Mouse (Mus musculus) neural tube, embryonic 14.5 days (tissue): ENCODE measurements around the gene Dock3. TPM values are rescaled to one million over a fixed set of nuclear protein-coding genes. Genes with fewer than 3 reads are reported as not detected.

ENCODE experiments used
- ATAC-seq: fragments of 200-750 bp; cut with Nextera tagmentation; 2 replicates; pipeline ENCODE4 v1.8.0; 2017; ENCODE audit warnings: low read depth, mild to moderate bottlenecking, moderate TSS enrichment, moderate library complexity
- H3K27ac ChIP-seq: fragments of 300-500 bp; sonication (generic); 2 replicates; pipeline ENCODE4 v1.5.1; 2014; ENCODE audit warnings: low read depth, mild to moderate bottlenecking, control low read depth, low read length, moderate library complexity, mixed read lengths
- H3K27me3 ChIP-seq: fragments of 300-500 bp; sonication (generic); 2 replicates; pipeline ENCODE4 v1.6.1; 2014; ENCODE audit warnings: low read length; ENCODE audit not compliant: control insufficient read depth, insufficient read depth
- H3K36me3 ChIP-seq: fragments of 300-500 bp; sonication (generic); 2 replicates; pipeline ENCODE4 v1.6.1; 2014; ENCODE audit warnings: low read length, mixed read lengths; ENCODE audit not compliant: control insufficient read depth, insufficient read depth
- H3K4me1 ChIP-seq: fragments of 300-500 bp; sonication (generic); 2 replicates; pipeline ENCODE4 v1.6.1; 2014; ENCODE audit warnings: low read length; ENCODE audit not compliant: control insufficient read depth, insufficient read depth
- H3K4me2 ChIP-seq: fragments of 300-500 bp; sonication (generic); 2 replicates; pipeline ENCODE4 v1.6.1; 2014; ENCODE audit warnings: mild to moderate bottlenecking, low read depth, low read length, control low read depth
- H3K4me3 ChIP-seq: fragments of 300-500 bp; sonication (generic); 2 replicates; pipeline ENCODE4 v1.5.1; 2014; ENCODE audit warnings: low read depth, low read length, control low read depth, mixed read lengths
- H3K9ac ChIP-seq: fragments of 300-500 bp; sonication (generic); replicated peaks from 2 replicates; pipeline ENCODE4 v1.6.1; 2014; ENCODE audit warnings: low read depth, mild to moderate bottlenecking, control low read depth, low read length, mixed read lengths
- H3K9me3 ChIP-seq: fragments of 300-500 bp; sonication (generic); 2 replicates; pipeline ENCODE4 v1.6.1; 2016; ENCODE audit warnings: low read length; ENCODE audit not compliant: control insufficient read depth
- WGBS: fragments of 180-500 bp; shearing (Covaris S2); extraction: QIAGEN DNeasy Blood & Tissue Kit; methylation state at CpG from one replicate; pipeline ENCODE4 v1.1.7; 2014; 5-methylcytosine and 5-hydroxymethylcytosine counted together
- polyA plus RNA-seq: library from polyadenylated mRNA; unstranded; fragments of >200 nt; fragmentation: Nextera tagmentation; extraction: Ambion mirVana; gene quantifications from 2 replicates; pipeline ENCODE4 v1.2.1, GENCODE M21; 2014

Gene Dock3
- polyA plus RNA-seq, 1 experiment from 2014 or later, result 35.4 TPM

- Histone ChIP-seq H3K36me3 (no peaks in the 10 kb centered on the region), H3K4me2 (no peak overlapping the region), H3K9me3 (no peaks in the 10 kb centered on the region), H3K9ac (no peak overlapping the region), H3K27ac (no peak overlapping the region), H3K4me1 (no peaks in the 10 kb centered on the region), H3K27me3 (no peaks in the 10 kb centered on the region), H3K4me3 (no peak overlapping the region)
- ATAC-seq, result no peak
- WGBS, result 79% methylated on average over 4 of the region's 4 CpGs
These were observed 221.9 kb downstream of the Dock3 start for GRCm38 (mm10) chr9:107009841-107010240.

DNA sequence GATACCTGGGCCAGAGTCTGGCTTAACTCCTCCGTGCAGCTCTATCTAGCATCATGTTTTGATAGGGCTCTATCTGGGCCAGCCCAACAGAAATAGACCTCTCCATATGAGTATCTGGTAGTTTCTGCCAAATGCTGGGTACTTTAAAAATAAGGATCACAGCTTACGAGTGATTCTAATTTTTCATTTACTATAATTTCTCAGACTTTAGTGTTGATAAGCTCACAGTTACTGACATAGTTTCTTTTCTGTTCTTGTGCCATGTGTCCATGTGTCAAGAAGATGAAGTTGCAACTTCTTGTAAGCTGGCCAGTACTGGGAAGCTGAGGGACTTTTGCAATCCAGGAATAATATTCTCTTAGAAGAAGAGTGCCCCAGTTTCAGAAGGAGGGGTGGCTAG, 228.5 kb downstream of the Dock3 start:
- no peaks in the 10 kb centered on the region for H3K4me1 ChIP-seq
- no peak overlapping the region for H3K4me2 ChIP-seq
- no peak overlapping the region for H3K4me3 ChIP-seq
- no peak overlapping the region for H3K9ac ChIP-seq
- no peaks in the 10 kb centered on the region for H3K9me3 ChIP-seq
- WGBS, result 97% methylated on average over 2 of the region's 2 CpGs
- no peak overlapping the region for H3K27ac ChIP-seq
- no peaks in the 10 kb centered on the region for H3K27me3 ChIP-seq
- no peaks in the 10 kb centered on the region for H3K36me3 ChIP-seq
- ATAC-seq, result no peak

GRCm38 (mm10) chr9:106970742-106971141, 261.0 kb downstream of the Dock3 start:
- whole genome bisulfite sequencing, result 69% methylated on average over 3 of the region's 3 CpGs
- Histone ChIP-seq H3K4me3 (no peak overlapping the region), H3K27ac (no peak overlapping the region), H3K27me3 (no peaks in the 10 kb centered on the region), H3K36me3 (peaks cover 6% of the 10 kb centered on the region; the same call in 1 of the 2 replicates), H3K4me1 (no peaks in the 10 kb centered on the region), H3K9ac (no peak overlapping the region), H3K4me2 (no peak overlapping the region), H3K9me3 (no peaks in the 10 kb centered on the region)
- no peak for ATAC-seq

- Histone ChIP-seq H3K27me3 (no peaks in the 10 kb centered on the region), H3K36me3 (peaks cover 9% of the 10 kb centered on the region; the same call in 1 of the 2 replicates), H3K4me1 (no peaks in the 10 kb centered on the region), H3K9me3 (no peaks in the 10 kb centered on the region), H3K4me3 (no peak overlapping the region), H3K9ac (no peak overlapping the region), H3K27ac (no peak overlapping the region), H3K4me2 (no peak overlapping the region)
- no peak for ATAC-seq
- WGBS, result 89% methylated on average over 1 of the region's 1 CpGs
These were observed 273.3 kb downstream of the Dock3 start for GRCm38 (mm10) chr9:106958452-106958851.

DNA sequence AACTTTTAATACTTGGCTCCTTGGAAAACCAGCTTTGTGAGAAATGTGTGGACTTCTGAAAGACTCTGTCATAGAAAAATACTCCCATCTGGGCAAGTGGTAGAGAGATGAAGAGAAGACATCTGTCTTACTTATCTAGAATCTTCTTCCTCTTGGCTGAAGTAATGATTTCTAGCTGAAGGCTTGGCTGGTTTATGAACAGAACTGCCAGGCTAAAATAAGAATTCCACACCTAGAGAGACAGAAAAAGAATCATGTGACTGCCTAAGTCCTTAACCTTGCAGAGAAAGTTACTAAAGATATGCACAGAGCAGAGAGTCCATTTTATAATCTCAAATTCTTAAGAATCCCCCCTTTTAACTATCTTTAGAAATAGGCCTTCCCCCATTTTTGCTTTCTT, 276.2 kb downstream of the Dock3 start:
- Histone ChIP-seq H3K4me2 (no peak overlapping the region), H3K4me1 (no peaks in the 10 kb centered on the region), H3K27me3 (no peaks in the 10 kb centered on the region), H3K4me3 (no peak overlapping the region), H3K27ac (no peak overlapping the region), H3K36me3 (peaks cover 9% of the 10 kb centered on the region; the same call in 1 of the 2 replicates), H3K9ac (no peak overlapping the region), H3K9me3 (no peaks in the 10 kb centered on the region)
- ATAC-seq, result no peak

GRCm38 (mm10) chr9:106934998-106935397, 296.7 kb downstream of the Dock3 start:
- Histone ChIP-seq H3K36me3 (peaks cover 18% of the 10 kb centered on the region), H3K9ac (no peak overlapping the region), H3K9me3 (no peaks in the 10 kb centered on the region), H3K4me3 (no peak overlapping the region), H3K4me2 (no peak overlapping the region), H3K27ac (no peak overlapping the region), H3K4me1 (no peaks in the 10 kb centered on the region), H3K27me3 (no peaks in the 10 kb centered on the region)
- WGBS, result 85% methylated on average over 1 of the region's 1 CpGs
- no peak for ATAC-seq

DNA sequence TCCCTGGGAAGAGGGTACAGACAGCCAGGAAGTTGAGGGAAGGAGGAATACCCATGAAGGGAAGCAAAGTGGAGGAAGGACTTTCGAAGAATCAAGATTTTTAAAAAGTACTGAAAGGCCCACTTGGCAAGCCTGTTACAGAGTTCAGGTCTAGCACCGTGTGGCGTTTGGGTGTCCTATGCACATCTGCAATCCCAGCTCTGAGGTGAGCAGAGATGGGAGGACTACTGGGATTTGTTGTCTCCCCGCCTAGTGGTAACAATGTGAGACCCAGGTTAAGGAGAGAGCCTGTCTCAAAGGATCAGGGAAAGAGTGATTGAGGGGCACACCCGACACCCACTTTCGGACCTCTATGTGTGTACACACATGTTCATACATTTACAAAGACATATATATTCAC, 316.8 kb downstream of the Dock3 start:
- Histone ChIP-seq H3K27ac (no peak overlapping the region), H3K27me3 (no peaks in the 10 kb centered on the region), H3K4me2 (no peak overlapping the region), H3K36me3 (no peaks in the 10 kb centered on the region), H3K4me3 (no peak overlapping the region), H3K9me3 (no peaks in the 10 kb centered on the region), H3K4me1 (no peaks in the 10 kb centered on the region), H3K9ac (no peak overlapping the region)
- no peak for ATAC-seq
- WGBS, result 91% methylated on average over 6 of the region's 6 CpGs

- H3K4me3 ChIP-seq, result no peak overlapping the region
- H3K36me3 ChIP-seq, result no peaks in the 10 kb centered on the region
- H3K4me1 ChIP-seq, result no peaks in the 10 kb centered on the region
- no peaks in the 10 kb centered on the region for H3K9me3 ChIP-seq
- ATAC-seq, result no peak
- no peak overlapping the region for H3K4me2 ChIP-seq
- no peaks in the 10 kb centered on the region for H3K27me3 ChIP-seq
- 10% methylated on average over 1 of the region's 1 CpGs for WGBS
- H3K27ac ChIP-seq, result no peak overlapping the region
- no peak overlapping the region for H3K9ac ChIP-seq
These were observed 317.9 kb downstream of the Dock3 start for GRCm38 (mm10) chr9:106913759-106914158.

DNA sequence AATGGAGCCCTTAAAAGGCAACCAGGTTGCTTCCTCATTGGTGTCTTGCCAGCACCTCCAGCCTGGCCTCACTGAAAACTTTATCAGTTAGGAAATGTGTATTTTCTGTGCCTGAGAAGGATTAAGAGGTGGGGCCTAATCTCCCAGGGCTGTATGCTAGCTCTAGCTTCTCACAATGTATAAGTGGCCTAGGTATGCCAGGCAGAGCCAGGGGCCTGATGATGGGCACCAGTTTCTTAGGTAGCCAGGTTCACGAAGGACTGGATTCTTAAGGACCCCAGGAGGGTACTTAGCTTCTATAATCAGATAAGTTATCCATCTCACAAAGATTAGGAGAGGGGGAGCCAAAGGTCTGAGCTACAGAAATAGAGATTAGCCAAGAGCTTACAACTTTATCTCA, 320.1 kb downstream of the Dock3 start:
- ATAC-seq, result no peak
- WGBS, result 83% methylated on average over 1 of the region's 1 CpGs
- no peaks in the 10 kb centered on the region for H3K27me3 ChIP-seq
- peaks cover 7% of the 10 kb centered on the region for H3K36me3 ChIP-seq
- no peak overlapping the region for H3K27ac ChIP-seq
- no peak overlapping the region for H3K9ac ChIP-seq
- H3K4me1 ChIP-seq, result no peaks in the 10 kb centered on the region
- no peak overlapping the region for H3K4me3 ChIP-seq
- H3K4me2 ChIP-seq, result no peak overlapping the region
- H3K9me3 ChIP-seq, result no peaks in the 10 kb centered on the region

DNA sequence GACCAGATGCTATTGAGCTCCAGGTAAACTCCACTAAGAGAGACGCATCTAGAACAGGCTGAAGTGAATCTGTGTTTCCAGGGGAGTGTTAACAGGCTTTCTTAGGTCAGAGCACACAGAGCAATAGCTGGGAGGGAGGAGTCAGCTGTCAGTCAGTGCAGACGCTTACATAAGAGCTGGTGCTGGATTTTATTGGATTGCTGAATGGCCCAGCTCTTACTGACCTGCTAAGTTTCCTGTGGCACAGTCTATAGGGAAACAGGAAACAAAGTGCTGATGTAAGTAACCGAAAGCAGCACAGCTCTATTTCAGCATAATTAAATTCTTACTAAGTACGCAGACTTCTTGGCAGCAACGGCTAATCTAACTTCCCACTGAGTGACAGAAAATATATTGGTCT, 323.0 kb downstream of the Dock3 start:
- Histone ChIP-seq H3K36me3 (peaks cover 9% of the 10 kb centered on the region), H3K9me3 (no peaks in the 10 kb centered on the region), H3K27me3 (no peaks in the 10 kb centered on the region), H3K27ac (no peak overlapping the region), H3K9ac (no peak overlapping the region), H3K4me2 (no peak overlapping the region), H3K4me3 (no peak overlapping the region), H3K4me1 (no peaks in the 10 kb centered on the region)
- ATAC-seq, result no peak
- 60% methylated on average over 5 of the region's 5 CpGs for WGBS
